Mouse (Mus musculus): ENCODE results near the gene St3gal4. TPM values are rescaled to one million over a fixed set of nuclear protein-coding genes. Genes with fewer than 3 reads are reported as not detected.

Gene St3gal4
- total and polyA plus RNA-seq, 3 experiments = 54.2 to 56.3 TPM; not detected in 1

GRCm38 (mm10) chr9:35163011-35163690 lies 44.1 kb upstream of the St3gal4 start:
- Histone ChIP-seq H3K9ac (ENCODE audit: control insufficient read depth, low read depth, low read length, poor library complexity, severe bottlenecking) (no peak overlapping the region), H3K79me2 (ENCODE audit: control insufficient read depth, insufficient read depth, low read length, poor library complexity) (no peaks in the 10 kb centered on the region), H3K27ac (ENCODE audit: control insufficient read depth, low read depth, low read length) (no peak overlapping the region), H3K27me3 (ENCODE audit: control insufficient read depth in 1 of 2, insufficient read depth in 2 of 2, low read length in 2 of 2) (no peaks in the 10 kb centered on the region), H3K4me1 (ENCODE audit: control insufficient read depth in 1 of 2, insufficient read depth in 2 of 2, low read length in 2 of 2) (no peaks in the 10 kb centered on the region), H3K36me3 (ENCODE audit: control insufficient read depth in 1 of 2, insufficient read depth in 2 of 2, low read length in 2 of 2) (peaks cover 0 to 5% of the 10 kb centered on the region in 2 experiments; a peak in 2 of 4 replicates), H3K9me3 (replicated peaks; ENCODE audit: insufficient read depth, low read length) (no peaks in the 10 kb centered on the region), H3K4me3 (ENCODE audit: control insufficient read depth in 1 of 2, insufficient read depth in 1 of 2, low read depth in 2 of 2, low read length in 2 of 2) (no peak overlapping the region)
- TF ChIP-seq KAT2A (conservative IDR thresholded peaks at IDR 0.05; ENCODE audit: low read depth, low read length) = no peak
- TF ChIP-seq SIN3A (IDR thresholded peaks at IDR 0.05; ENCODE audit: low read length) = no peak
- no peak for TF ChIP-seq ZNF384 (IDR thresholded peaks at IDR 0.05; ENCODE audit: low read depth, low read length)
- TF ChIP-seq POLR2A (IDR thresholded peaks at IDR 0.05; ENCODE audit: control insufficient read depth in 1 of 2, insufficient read depth in 1 of 2, low read depth in 1 of 2, low read length in 2 of 2, poor library complexity in 1 of 2) = no peak
- no peak for TF ChIP-seq MAX (IDR thresholded peaks at IDR 0.05; ENCODE audit: low read length)
- DNase-seq (ENCODE audit: low read depth, low spot score) = no peak

GRCm38 (mm10) chr9:35161721-35162120 lies 42.7 kb upstream of the St3gal4 start:
- no peaks in the 10 kb centered on the region for H3K79me2 ChIP-seq (ENCODE audit: control insufficient read depth, insufficient read depth, low read length, poor library complexity)
- H3K4me1 ChIP-seq (ENCODE audit: control insufficient read depth in 1 of 2, insufficient read depth in 2 of 2, low read length in 2 of 2) = no peaks in the 10 kb centered on the region
- H3K4me3 ChIP-seq (ENCODE audit: control insufficient read depth in 1 of 2, insufficient read depth in 1 of 2, low read depth in 2 of 2, low read length in 2 of 2) = no peak overlapping the region
- H3K27ac ChIP-seq (ENCODE audit: control insufficient read depth, low read depth, low read length) = no peak overlapping the region
- TF ChIP-seq UBTF (IDR thresholded peaks at IDR 0.05; ENCODE audit: borderline replicate concordance, insufficient read depth, low read depth, low read length) (no peak), MEF2A (IDR thresholded peaks at IDR 0.05; ENCODE audit: extremely low read depth, insufficient replicate concordance, low read depth, low read length, poor library complexity, severe bottlenecking) (no peak), RAD21 (IDR thresholded peaks at IDR 0.05; ENCODE audit: low read depth, low read length) (no peak), EP300 (IDR thresholded peaks at IDR 0.05; ENCODE audit: low read depth in 1 of 2, low read length in 2 of 2) (no peak), SMC3 (IDR thresholded peaks at IDR 0.05; ENCODE audit: low read depth, low read length) (no peak), NRF1 (IDR thresholded peaks at IDR 0.05; ENCODE audit: insufficient read depth, low read depth, low read length, poor library complexity, severe bottlenecking) (no peak), SIN3A (IDR thresholded peaks at IDR 0.05; ENCODE audit: low read length) (no peak), MXI1 (IDR thresholded peaks at IDR 0.05; ENCODE audit: low read depth, low read length) (no peak), ZKSCAN1 (IDR thresholded peaks at IDR 0.05; ENCODE audit: low read depth, low read length) (no peak), MYC (IDR thresholded peaks at IDR 0.05; ENCODE audit: low read depth, low read length) (no peak), ZNF384 (IDR thresholded peaks at IDR 0.05; ENCODE audit: low read depth, low read length) (no peak), HCFC1 (IDR thresholded peaks at IDR 0.05; ENCODE audit: low read depth, low read length) (no peak), MAFK (IDR thresholded peaks at IDR 0.05; ENCODE audit: borderline replicate concordance, low read depth, low read length) (no peak), JUND (IDR thresholded peaks at IDR 0.05; ENCODE audit: low read depth, low read length) (no peak), ZC3H11A (IDR thresholded peaks at IDR 0.05; ENCODE audit: low read depth, low read length) (no peak), KAT2A (conservative IDR thresholded peaks at IDR 0.05; ENCODE audit: low read depth, low read length) (no peak), CHD1 (IDR thresholded peaks at IDR 0.05; ENCODE audit: low read depth, low read length) (no peak), GATA1 (IDR thresholded peaks at IDR 0.05; ENCODE audit: low read depth, low read length) (no peak)
- no peak overlapping the region for H3K9ac ChIP-seq (ENCODE audit: control insufficient read depth, low read depth, low read length, poor library complexity, severe bottlenecking)
- DNase-seq (ENCODE audit: low read depth, low spot score) = no peak
- H3K36me3 ChIP-seq (ENCODE audit: control insufficient read depth in 1 of 2, insufficient read depth in 2 of 2, low read length in 2 of 2) = peaks cover 0 to 5% of the 10 kb centered on the region in 2 experiments; a peak in 2 of 4 replicates
- no peaks in the 10 kb centered on the region for H3K27me3 ChIP-seq (ENCODE audit: control insufficient read depth in 1 of 2, insufficient read depth in 2 of 2, low read length in 2 of 2)
- H3K9me3 ChIP-seq (replicated peaks; ENCODE audit: insufficient read depth, low read length) = no peaks in the 10 kb centered on the region

Measured in MEL (cell line).